Mouse (Mus musculus): ENCODE data around the gene Fcrl5. TPM values are rescaled to one million over a fixed set of nuclear protein-coding genes. Genes with fewer than 3 reads are reported as not detected.

Gene Fcrl5
- polyA plus RNA-seq, 1 experiment from 2014 or later, result not detected

GRCm38 (mm10) chr3:87502771-87503170, 67.2 kb downstream of the Fcrl5 start:
- 90% methylated on average over 6 of the region's 6 CpGs for WGBS
- no peak for ATAC-seq (ENCODE audit: low FRiP score)

DNA sequence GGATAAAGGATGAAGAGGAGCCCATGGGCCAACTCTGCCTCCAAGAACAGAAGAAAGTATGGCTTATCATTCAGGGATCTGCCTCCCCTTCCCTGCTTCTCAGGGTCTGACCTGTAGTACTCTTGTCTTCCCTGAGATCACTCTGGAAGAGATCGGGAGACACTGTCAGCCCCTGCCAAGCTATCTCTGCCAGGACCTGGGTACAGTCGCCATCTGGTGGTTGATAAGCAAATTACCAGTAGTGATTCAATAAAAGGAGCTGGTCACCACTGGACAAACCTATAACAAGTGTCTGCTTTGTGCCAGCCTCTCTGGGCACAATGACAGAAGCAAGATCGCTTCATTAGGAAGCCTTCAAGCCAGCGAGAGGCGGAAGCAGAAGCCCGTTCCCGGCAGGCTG, 68.8 kb downstream of the Fcrl5 start:
- Histone ChIP-seq H3K36me3 (replicated peaks) (no peaks in the 10 kb centered on the region), H3K27ac (no peak overlapping the region), H3K9ac (no peak overlapping the region), H3K9me3 (no peaks in the 10 kb centered on the region), H3K4me3 (replicated peaks) (no peak overlapping the region), H3K27me3 (0 out of 2 replicates have a peak, but pooled peaks cover 10% of the 10 kb centered on the region), H3K4me2 (no peak overlapping the region), H3K4me1 (peaks cover 6% of the 10 kb centered on the region)
- 31% methylated on average over 7 of the region's 7 CpGs for WGBS
- ATAC-seq (ENCODE audit: low FRiP score), result peak; percentile 47; the same call in 1 of the 2 replicates

More at GRCm38 (mm10) chr3:87502771-87503170, 67.2 kb downstream of the Fcrl5 start:
- Histone ChIP-seq H3K4me2 (no peak overlapping the region), H3K27me3 (peaks cover 8% of the 10 kb centered on the region; the same call in 1 of the 2 replicates), H3K4me1 (no peaks in the 10 kb centered on the region), H3K36me3 (replicated peaks) (no peaks in the 10 kb centered on the region), H3K9ac (no peak overlapping the region), H3K4me3 (replicated peaks) (no peak overlapping the region), H3K27ac (no peak overlapping the region), H3K9me3 (no peaks in the 10 kb centered on the region)

- Histone ChIP-seq H3K27ac (no peak overlapping the region), H3K4me3 (replicated peaks) (no peak overlapping the region)
Measured at GRCm38 (mm10) chr3:87504749-87505425, 69.3 kb downstream of the Fcrl5 start.

GRCm38 (mm10) chr3:87506456-87507416, 71.2 kb downstream of the Fcrl5 start:
- H3K9me3 ChIP-seq, result no peaks in the 10 kb centered on the region
- H3K36me3 ChIP-seq (replicated peaks), result no peaks in the 10 kb centered on the region
- 0 out of 2 replicates have a peak, but pooled peaks cover 19% of the 10 kb centered on the region for H3K27me3 ChIP-seq
- no peak overlapping the region for H3K9ac ChIP-seq
- WGBS, result 74% methylated on average over 12 of the region's 12 CpGs
- no peak for ATAC-seq (ENCODE audit: low FRiP score)
- no peak overlapping the region for H3K27ac ChIP-seq
- H3K4me3 ChIP-seq (replicated peaks), result no peak overlapping the region
- no peak overlapping the region for H3K4me2 ChIP-seq
- H3K4me1 ChIP-seq, result peaks cover 6% of the 10 kb centered on the region

More at GRCm38 (mm10) chr3:87504749-87505425, 69.3 kb downstream of the Fcrl5 start:
- Histone ChIP-seq H3K9ac (no peak overlapping the region), H3K36me3 (replicated peaks) (no peaks in the 10 kb centered on the region), H3K9me3 (no peaks in the 10 kb centered on the region), H3K4me2 (no peak overlapping the region), H3K27me3 (0 out of 2 replicates have a peak, but pooled peaks cover 11% of the 10 kb centered on the region), H3K4me1 (peaks cover 6% of the 10 kb centered on the region)
- 63% methylated on average over 4 of the region's 4 CpGs for WGBS
- ATAC-seq (ENCODE audit: low FRiP score), result no peak

DNA sequence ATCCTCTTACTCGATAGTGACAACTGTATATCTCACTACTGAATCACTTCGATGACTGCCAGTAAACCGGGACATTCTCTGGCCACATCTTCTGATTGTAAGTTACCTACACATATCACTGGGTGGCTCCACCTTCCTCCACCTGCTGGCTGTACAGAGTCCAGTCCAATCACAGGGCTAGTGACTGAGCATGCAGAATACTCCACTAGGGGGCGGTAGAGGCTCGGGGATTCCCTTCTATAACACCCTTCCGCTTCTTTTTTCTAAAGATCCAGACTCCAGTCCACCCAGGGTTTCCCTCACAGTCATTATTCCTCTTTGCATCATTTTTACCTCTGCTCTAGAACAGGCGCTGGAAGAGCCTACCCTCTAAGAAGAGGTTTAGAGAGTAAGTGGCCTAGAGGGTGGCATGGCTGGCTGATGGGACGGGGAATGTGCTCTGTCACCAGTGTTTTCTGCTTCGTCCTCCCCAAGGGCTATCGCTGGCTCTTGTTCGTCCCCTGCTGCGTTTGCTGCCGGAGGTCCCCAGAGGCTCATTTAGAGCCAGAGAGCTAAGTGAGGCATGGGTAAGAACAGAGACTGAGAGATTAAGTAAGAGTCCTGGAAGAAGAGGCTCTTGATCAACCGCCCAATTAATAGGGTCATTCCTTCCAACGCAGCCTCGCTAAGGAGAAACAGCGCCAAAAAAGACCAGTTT, 72.8 kb downstream of the Fcrl5 start:
- H3K4me2 ChIP-seq, result peak overlapping the region; percentile 50
- H3K9ac ChIP-seq, result peak overlapping the region; percentile 48; the same call in 1 of the 2 replicates
- 21% methylated on average over 17 of the region's 17 CpGs for WGBS
- H3K27ac ChIP-seq, result no peak overlapping the region
- no peaks in the 10 kb centered on the region for H3K36me3 ChIP-seq (replicated peaks)
- no peaks in the 10 kb centered on the region for H3K9me3 ChIP-seq
- ATAC-seq (ENCODE audit: low FRiP score), result peak; percentile 77
- 0 out of 2 replicates have a peak overlapping the region, but pooled peaks have one; percentile 15 for H3K4me3 ChIP-seq (replicated peaks)
- H3K27me3 ChIP-seq, result 0 out of 2 replicates have a peak, but pooled peaks cover 19% of the 10 kb centered on the region
- peaks cover 6% of the 10 kb centered on the region for H3K4me1 ChIP-seq

GRCm38 (mm10) chr3:87509061-87509460, 73.5 kb downstream of the Fcrl5 start:
- Histone ChIP-seq H3K27me3 (0 out of 2 replicates have a peak, but pooled peaks cover 16% of the 10 kb centered on the region), H3K9me3 (no peaks in the 10 kb centered on the region), H3K4me1 (peaks cover 6% of the 10 kb centered on the region), H3K36me3 (replicated peaks) (no peaks in the 10 kb centered on the region), H3K27ac (no peak overlapping the region), H3K9ac (no peak overlapping the region), H3K4me2 (no peak overlapping the region), H3K4me3 (replicated peaks) (no peak overlapping the region)
- ATAC-seq (ENCODE audit: low FRiP score), result no peak
- WGBS, result 63% methylated on average over 4 of the region's 4 CpGs

DNA sequence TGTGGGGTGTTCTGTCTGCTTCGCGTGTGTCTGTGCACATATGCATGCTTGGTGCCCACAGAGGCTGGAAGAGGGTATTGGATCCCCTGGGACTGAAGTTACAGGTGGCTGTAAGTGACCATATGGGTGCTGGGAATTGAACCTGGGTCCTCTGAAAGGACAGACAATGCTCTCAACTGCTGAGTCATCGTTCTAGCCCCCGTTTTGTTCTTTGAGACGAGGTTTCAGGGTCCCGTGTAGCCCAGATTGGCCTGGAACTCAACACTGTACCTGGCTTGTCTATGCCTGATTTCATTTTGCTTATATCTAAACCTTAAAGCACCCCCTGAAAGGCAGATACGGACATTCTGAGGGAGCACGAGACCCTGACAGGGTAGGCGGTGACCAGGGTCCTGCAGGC, 75.3 kb downstream of the Fcrl5 start:
- WGBS, result 87% methylated on average over 9 of the region's 9 CpGs
- H3K9me3 ChIP-seq, result no peaks in the 10 kb centered on the region
- H3K4me1 ChIP-seq, result peaks cover 6% of the 10 kb centered on the region
- no peak overlapping the region for H3K27ac ChIP-seq
- H3K36me3 ChIP-seq (replicated peaks), result no peaks in the 10 kb centered on the region
- no peak for ATAC-seq (ENCODE audit: low FRiP score)
- no peak overlapping the region for H3K9ac ChIP-seq
- H3K27me3 ChIP-seq, result 0 out of 2 replicates have a peak, but pooled peaks cover 15% of the 10 kb centered on the region
- H3K4me3 ChIP-seq (replicated peaks), result no peak overlapping the region
- H3K4me2 ChIP-seq, result no peak overlapping the region

DNA sequence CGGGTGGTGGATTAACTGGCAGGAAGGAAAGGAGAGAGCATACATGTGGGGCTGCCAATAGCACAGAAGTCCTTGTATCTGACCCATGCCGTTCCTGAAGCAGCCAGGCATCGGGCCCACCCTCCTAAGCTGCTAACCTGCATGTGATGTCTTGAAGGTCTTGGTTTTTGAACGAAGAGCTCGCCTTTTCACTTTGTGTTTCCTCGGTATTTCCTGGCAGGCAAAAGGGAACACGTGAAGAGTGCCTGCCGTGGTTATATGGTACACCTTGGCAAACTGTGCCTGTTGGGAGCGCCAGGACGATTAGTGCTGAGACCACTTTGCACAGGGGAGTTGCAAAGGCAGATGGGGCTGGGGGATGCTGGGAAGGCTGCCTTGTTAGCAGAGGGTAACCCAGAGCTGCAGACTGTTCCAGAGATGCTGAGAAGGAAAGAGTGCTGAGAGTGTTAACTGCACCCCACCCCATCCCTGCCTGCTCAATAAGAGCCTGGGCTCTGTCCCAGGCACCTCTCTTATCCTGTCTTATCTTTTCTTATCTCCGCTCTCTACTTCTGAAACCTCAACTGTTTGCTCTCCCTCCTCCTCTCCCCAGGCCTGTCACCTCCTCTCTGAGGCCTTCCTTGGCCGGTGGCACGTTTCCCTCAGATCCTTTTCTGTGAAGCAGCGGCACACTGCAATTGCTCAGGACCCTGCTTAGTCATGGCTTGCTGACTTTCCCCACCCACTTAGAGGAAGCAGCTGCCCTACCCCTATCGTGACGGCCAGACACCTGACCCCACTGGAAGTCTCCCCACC, 76.6 kb downstream of the Fcrl5 start:
- no peak overlapping the region for H3K27ac ChIP-seq
- 0 out of 2 replicates have a peak overlapping the region, but pooled peaks have one; percentile 7 for H3K9ac ChIP-seq
- H3K36me3 ChIP-seq (replicated peaks), result no peaks in the 10 kb centered on the region
- peaks cover 6% of the 10 kb centered on the region for H3K4me1 ChIP-seq
- H3K4me3 ChIP-seq (replicated peaks), result no peak overlapping the region
- H3K27me3 ChIP-seq, result 0 out of 2 replicates have a peak, but pooled peaks cover 15% of the 10 kb centered on the region
- ATAC-seq (ENCODE audit: low FRiP score), result no peak
- 55% methylated on average over 16 of the region's 16 CpGs for WGBS
- no peaks in the 10 kb centered on the region for H3K9me3 ChIP-seq
- no peak overlapping the region for H3K4me2 ChIP-seq

DNA sequence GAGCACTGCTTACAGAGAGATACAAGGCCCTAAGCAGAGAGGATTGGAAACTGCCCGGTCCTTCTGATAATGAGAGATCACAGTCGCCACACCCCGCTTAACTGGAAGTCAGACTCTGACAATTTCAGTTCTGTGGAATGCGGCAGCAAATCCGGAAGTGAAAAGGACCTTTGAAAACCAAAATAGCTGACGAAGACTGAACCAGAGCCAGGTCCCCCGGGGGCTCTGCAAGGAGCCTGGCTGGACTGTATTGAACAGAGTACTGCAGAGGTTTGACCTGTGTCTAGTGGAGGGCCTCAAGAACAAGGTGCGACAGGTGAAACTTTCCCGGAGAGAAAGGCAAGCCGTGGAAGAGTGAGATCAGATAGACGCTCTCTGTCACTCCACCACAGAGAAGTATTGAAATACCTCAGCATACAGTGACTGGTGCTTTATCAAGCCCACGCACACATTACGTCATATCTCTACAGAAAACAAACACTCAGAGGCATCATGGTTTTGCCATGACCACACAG, 80.1 kb downstream of the Fcrl5 start:
- WGBS, result 66% methylated on average over 13 of the region's 13 CpGs
- no peak overlapping the region for H3K4me3 ChIP-seq (replicated peaks)

DNA sequence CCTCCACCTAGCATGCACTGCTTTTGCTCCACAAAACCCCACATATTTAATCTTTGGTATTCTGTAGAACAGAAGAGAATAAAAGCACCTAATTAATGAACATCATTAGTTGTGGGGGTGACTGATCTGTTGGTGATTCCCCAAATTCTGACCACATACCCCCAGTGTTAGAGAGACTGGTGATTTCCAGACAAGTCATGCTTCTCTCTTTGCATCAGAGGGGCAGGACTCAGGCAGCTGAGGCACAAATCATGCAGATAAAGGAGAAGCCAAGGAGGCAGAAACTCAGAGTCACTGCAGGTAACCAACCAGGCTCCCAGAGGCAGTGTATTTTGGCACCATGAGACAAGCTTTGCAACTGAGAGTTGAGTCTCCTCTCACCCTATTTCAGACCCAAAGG, 82.9 kb downstream of the Fcrl5 start:
- ATAC-seq (ENCODE audit: low FRiP score), result no peak
- H3K36me3 ChIP-seq (replicated peaks), result no peaks in the 10 kb centered on the region
- H3K27me3 ChIP-seq, result no peaks in the 10 kb centered on the region
- no peaks in the 10 kb centered on the region for H3K9me3 ChIP-seq
- H3K9ac ChIP-seq, result no peak overlapping the region
- no peaks in the 10 kb centered on the region for H3K4me1 ChIP-seq
- H3K4me2 ChIP-seq, result no peak overlapping the region
- no peak overlapping the region for H3K4me3 ChIP-seq (replicated peaks)
- H3K27ac ChIP-seq, result no peak overlapping the region

More for the DNA sequence above, 80.1 kb downstream of the Fcrl5 start:
- no peaks in the 10 kb centered on the region for H3K4me1 ChIP-seq
- ATAC-seq (ENCODE audit: low FRiP score), result no peak
- no peaks in the 10 kb centered on the region for H3K36me3 ChIP-seq (replicated peaks)
- H3K9ac ChIP-seq, result no peak overlapping the region
- no peaks in the 10 kb centered on the region for H3K9me3 ChIP-seq
- 0 out of 2 replicates have a peak, but pooled peaks cover 3% of the 10 kb centered on the region for H3K27me3 ChIP-seq
- no peak overlapping the region for H3K27ac ChIP-seq
- H3K4me2 ChIP-seq, result no peak overlapping the region

GRCm38 (mm10) chr3:87521126-87521525, 85.6 kb downstream of the Fcrl5 start:
- 79% methylated on average over 4 of the region's 4 CpGs for WGBS

More at GRCm38 (mm10) chr3:87521126-87521525, 85.6 kb downstream of the Fcrl5 start:
- Histone ChIP-seq H3K27me3 (no peaks in the 10 kb centered on the region), H3K4me2 (no peak overlapping the region), H3K4me1 (peaks cover 7% of the 10 kb centered on the region), H3K27ac (no peak overlapping the region), H3K4me3 (replicated peaks) (no peak overlapping the region), H3K9me3 (no peaks in the 10 kb centered on the region), H3K36me3 (replicated peaks) (no peaks in the 10 kb centered on the region), H3K9ac (no peak overlapping the region)
- no peak for ATAC-seq (ENCODE audit: low FRiP score)

Measured in forebrain, embryonic 12.5 days (tissue).